Mouse (Mus musculus) heart, adult 2 months (tissue): ENCODE data around the gene Bcl11a. TPM values are rescaled to one million over a fixed set of nuclear protein-coding genes. Genes with fewer than 3 reads are reported as not detected.

Experiments
- DNase-seq, 2 experiments: peaks; one replicate each; pipeline ENCODE4 v3.0.0; 2021
- H3K27ac ChIP-seq: fragments of 200-600 bp; 2 replicates; pipeline ENCODE4 v1.8.1; 2022
- H3K27me3 ChIP-seq: fragments of 200-500 bp; 2 replicates; pipeline ENCODE4 v1.6.1; 2012; ENCODE audit warnings: mild to moderate bottlenecking, low read length, inconsistent platforms, mixed read lengths; ENCODE audit not compliant: control insufficient read depth, insufficient read depth
- H3K36me3 ChIP-seq: fragments of 200-500 bp; 2 replicates; pipeline ENCODE4 v1.6.1; 2012; ENCODE audit warnings: low read length, inconsistent platforms; ENCODE audit not compliant: control insufficient read depth, insufficient read depth
- H3K4me1 ChIP-seq: fragments of 200-500 bp; 2 replicates; pipeline ENCODE4 v1.6.1; 2011; ENCODE audit warnings: low read length; ENCODE audit not compliant: control insufficient read depth, insufficient read depth
- H3K4me3 ChIP-seq: fragments of 200-600 bp; 2 replicates; pipeline ENCODE4 v1.8.1; 2022
- H3K79me2 ChIP-seq: fragments of 200-500 bp; replicated peaks from 2 replicates; pipeline ENCODE4 v1.6.1; 2012; ENCODE audit warnings: mild to moderate bottlenecking, inconsistent platforms, low read length, moderate library complexity, mixed read lengths; ENCODE audit not compliant: control insufficient read depth, insufficient read depth
- H3K9ac ChIP-seq: fragments of 200-500 bp; 2 replicates; pipeline ENCODE4 v1.6.1; 2012; ENCODE audit warnings: low read depth, mild to moderate bottlenecking, control low read depth, inconsistent platforms, low read length, mixed read lengths
- CTCF ChIP-seq: fragments of 200-600 bp; IDR thresholded peaks from 2 replicates; pipeline ENCODE4 v1.8.1; 2022; ENCODE audit warnings: antibody characterized with exemption, mild to moderate bottlenecking, moderate library complexity
- EP300 ChIP-seq: fragments of 200-500 bp; IDR thresholded peaks from 2 replicates; pipeline ENCODE4 v1.6.1; 2011; ENCODE audit warnings: low read depth, low read length, control low read depth; ENCODE audit not compliant: insufficient read depth
- POLR2A ChIP-seq: fragments of 200-500 bp; IDR thresholded peaks from 2 replicates; pipeline ENCODE4 v1.6.1; 2011; ENCODE audit warnings: mild to moderate bottlenecking, low read depth, low read length, control low read depth; ENCODE audit not compliant: insufficient read depth
- WGBS: fragments of 180-500 bp; shearing (Covaris S2); methylation state at CpG from one replicate; pipeline ENCODE4 v1.1.7; 2018; 5-methylcytosine and 5-hydroxymethylcytosine counted together
- intact Hi-C: fragments of 180-260 bp; cut with DNase I; formaldehyde crosslinking; loops from one replicate; pipeline ENCODE4 v1.15.1; 2025
- polyA plus RNA-seq: library from polyadenylated mRNA; depleted of rRNA; stranded (reverse); fragments of >200 nt; gene quantifications from 2 replicates; pipeline ENCODE4 v1.2.3, GENCODE M21; 2012
- total RNA-seq, 2 experiments: library from RNA; stranded (reverse); gene quantifications; 2 replicates each; pipeline ENCODE4 v1.2.3; 2021

Gene Bcl11a
- total and polyA plus RNA-seq, 3 experiments = 1.1 to 4.2 (median 2.4) TPM

DNA sequence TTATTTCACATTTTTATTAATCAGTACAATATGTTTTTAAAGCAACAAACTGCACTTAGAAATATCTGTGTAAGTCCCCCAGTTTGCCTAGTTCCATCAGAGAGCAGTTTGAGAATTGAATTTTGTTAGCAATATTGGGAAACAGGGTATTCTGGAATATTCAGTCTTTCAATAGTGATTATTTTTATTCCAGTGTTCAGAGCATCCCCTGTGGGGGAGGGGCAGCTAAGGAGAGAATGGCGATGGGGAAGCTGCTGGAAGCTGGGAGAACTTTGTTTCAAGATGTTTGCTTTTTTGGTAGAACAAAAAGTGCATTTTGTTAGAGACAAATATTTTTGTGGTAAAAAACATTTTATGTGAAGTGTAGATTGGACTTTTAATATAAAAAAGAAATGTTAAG, 18.7 kb upstream of the Bcl11a start:
- no peaks in the 10 kb centered on the region for H3K36me3 ChIP-seq
- 36% methylated on average over 1 of the region's 1 CpGs for WGBS
- intact Hi-C loops = no loop called here
- H3K4me3 ChIP-seq = no peak overlapping the region
- no peaks in the 10 kb centered on the region for H3K79me2 ChIP-seq
- no peak overlapping the region for H3K9ac ChIP-seq
- no peaks in the 10 kb centered on the region for H3K4me1 ChIP-seq
- no peak for DNase-seq
- H3K27me3 ChIP-seq = peaks cover 8% of the 10 kb centered on the region; the same call in 1 of the 2 replicates
- no peak overlapping the region for H3K27ac ChIP-seq
- no peak for TF ChIP-seq POLR2A
- TF ChIP-seq CTCF = no peak
- no peak for TF ChIP-seq EP300

DNA sequence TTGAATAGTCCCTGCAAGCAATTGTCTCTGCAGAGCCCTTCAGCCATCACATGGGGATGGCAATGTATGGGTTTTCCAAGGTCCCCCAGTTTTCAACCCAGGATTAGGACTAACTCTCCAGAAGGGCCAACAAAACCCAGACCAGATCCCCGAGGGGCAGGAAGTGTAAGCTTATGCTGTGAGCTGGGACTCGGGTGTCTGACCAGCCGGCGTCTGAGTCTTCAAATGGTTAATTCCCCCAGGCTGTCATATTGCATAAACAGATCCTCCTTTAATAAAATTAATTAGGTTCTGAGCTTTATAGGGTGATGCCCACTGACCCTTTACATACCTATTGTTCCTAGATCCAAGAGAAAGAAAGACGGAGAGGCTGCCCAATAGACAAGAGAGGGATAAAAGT, 17.4 kb upstream of the Bcl11a start:
- no peak for TF ChIP-seq POLR2A
- no peak for TF ChIP-seq CTCF
- no peak for TF ChIP-seq EP300
- Histone ChIP-seq H3K4me1 (no peaks in the 10 kb centered on the region), H3K27ac (no peak overlapping the region), H3K27me3 (peaks cover 8% of the 10 kb centered on the region; the same call in 1 of the 2 replicates), H3K4me3 (no peak overlapping the region), H3K79me2 (no peaks in the 10 kb centered on the region), H3K9ac (no peak overlapping the region), H3K36me3 (no peaks in the 10 kb centered on the region)
- 20% methylated on average over 5 of the region's 5 CpGs for WGBS
- no peak for DNase-seq
- intact Hi-C loops = no loop called here

DNA sequence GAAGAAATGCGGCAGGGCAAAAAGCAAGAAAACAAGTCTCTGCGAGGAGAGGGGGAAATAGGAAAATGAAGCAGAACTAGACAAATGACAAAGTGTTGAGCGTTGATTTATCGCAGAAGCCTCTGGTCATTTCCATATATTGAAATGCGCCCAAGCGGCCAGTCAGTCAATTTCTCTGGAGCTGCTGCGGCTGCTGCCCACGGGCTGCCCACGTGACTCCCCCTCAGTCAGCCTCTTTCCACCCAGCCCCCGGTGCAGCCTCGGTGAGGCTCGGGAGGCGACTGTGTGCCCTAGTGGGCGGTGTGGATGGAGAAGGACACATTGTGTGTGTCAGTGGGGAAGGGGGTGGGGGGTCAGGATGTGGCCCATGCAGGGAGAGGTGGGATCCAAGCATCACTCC, 16.0 kb upstream of the Bcl11a start:
- TF ChIP-seq POLR2A = no peak
- TF ChIP-seq CTCF = no peak
- no peak for TF ChIP-seq EP300
- Histone ChIP-seq H3K36me3 (no peaks in the 10 kb centered on the region), H3K4me1 (no peaks in the 10 kb centered on the region), H3K4me3 (no peak overlapping the region), H3K27me3 (peaks cover 8% of the 10 kb centered on the region; the same call in 1 of the 2 replicates), H3K9ac (no peak overlapping the region), H3K27ac (no peak overlapping the region), H3K79me2 (no peaks in the 10 kb centered on the region)
- 5% methylated on average over 14 of the region's 14 CpGs for WGBS
- DNase-seq = no peak
- intact Hi-C loops = no loop called here

DNA sequence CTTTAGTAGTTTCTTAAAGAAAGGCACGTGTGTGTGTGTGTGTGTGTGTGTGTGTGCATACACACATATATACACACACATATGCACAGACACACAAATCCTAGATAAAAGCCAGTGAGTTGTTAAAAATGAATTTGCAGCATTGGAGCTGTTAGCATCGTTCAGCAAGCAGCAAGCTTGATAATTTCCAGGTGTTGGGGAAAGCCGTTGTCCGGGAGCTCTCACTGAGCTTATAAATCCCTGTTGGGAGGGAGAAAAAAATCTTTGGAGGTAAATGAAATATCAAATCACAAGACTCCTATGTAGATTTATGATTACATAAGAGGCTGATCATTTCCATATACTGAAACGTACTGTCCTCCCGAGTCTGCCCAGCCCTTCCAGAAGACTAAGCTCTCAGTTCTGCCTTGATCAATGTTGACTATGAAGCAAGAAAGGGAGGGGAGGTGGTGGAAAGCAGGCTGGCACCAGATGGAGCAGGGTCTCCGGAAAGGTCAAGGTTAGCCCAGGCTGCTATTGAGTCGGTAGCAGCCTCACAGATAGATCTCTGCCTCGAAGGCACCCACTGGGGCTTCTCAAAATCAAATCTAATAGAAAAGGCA, 15.3 kb upstream of the Bcl11a start:
- H3K36me3 ChIP-seq = no peaks in the 10 kb centered on the region
- TF ChIP-seq POLR2A (no peak), CTCF (no peak), EP300 (no peak)
- no peak for DNase-seq
- no peaks in the 10 kb centered on the region for H3K79me2 ChIP-seq
- H3K4me1 ChIP-seq = no peaks in the 10 kb centered on the region
- no peak overlapping the region for H3K9ac ChIP-seq
- WGBS = 44% methylated on average over 9 of the region's 9 CpGs
- intact Hi-C loops = no loop called here
- H3K27me3 ChIP-seq = peaks cover 8% of the 10 kb centered on the region; the same call in 1 of the 2 replicates
- H3K4me3 ChIP-seq = no peak overlapping the region
- H3K27ac ChIP-seq = no peak overlapping the region

DNA sequence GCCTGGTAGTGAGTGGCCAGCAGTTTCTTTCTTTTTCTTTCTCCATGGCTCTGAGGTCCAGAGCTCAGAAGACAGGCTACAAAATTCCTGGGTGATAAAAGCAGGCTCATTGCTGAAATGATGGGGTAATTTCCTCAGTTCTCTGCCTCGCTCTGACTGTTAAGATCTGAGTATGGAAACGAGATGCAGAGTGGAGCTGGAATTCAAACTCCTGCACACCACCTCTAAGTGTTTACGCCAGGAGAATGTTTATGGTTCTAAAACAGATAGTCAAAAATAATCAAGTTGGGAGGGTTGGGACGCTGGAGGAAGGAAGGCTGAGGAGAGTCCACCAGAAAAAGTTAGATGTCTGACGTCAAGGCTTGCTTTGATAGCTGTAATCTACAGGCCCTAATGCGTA, 13.6 kb upstream of the Bcl11a start:
- intact Hi-C loops = no loop called here
- no peak overlapping the region for H3K9ac ChIP-seq
- no peaks in the 10 kb centered on the region for H3K79me2 ChIP-seq
- 60% methylated on average over 6 of the region's 6 CpGs for WGBS
- H3K4me1 ChIP-seq = no peaks in the 10 kb centered on the region
- TF ChIP-seq EP300 (no peak), CTCF (no peak), POLR2A (no peak)
- H3K4me3 ChIP-seq = no peak overlapping the region
- H3K27me3 ChIP-seq = peaks cover 8% of the 10 kb centered on the region; the same call in 1 of the 2 replicates
- no peak for DNase-seq
- H3K36me3 ChIP-seq = no peaks in the 10 kb centered on the region
- H3K27ac ChIP-seq = no peak overlapping the region

DNA sequence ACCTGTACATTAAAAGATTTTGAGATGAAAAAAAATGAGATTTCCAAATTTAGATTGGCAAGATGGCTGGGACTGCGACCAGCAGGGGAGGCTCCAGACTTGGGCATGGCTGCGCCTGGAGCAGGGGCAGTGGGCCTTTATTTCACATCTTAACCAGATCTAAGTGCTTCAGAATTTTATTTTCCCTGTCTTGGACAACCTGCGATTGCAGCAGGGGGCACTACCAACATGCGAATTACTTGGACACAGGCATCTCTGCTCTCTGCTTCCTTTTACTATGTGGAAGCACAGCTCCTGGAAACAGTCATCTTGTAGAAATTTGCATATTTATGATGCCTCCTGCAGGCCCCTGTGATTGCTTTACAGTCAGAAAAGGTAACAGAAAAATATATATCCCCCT, 12.5 kb upstream of the Bcl11a start:
- intact Hi-C loops = no loop called here
- TF ChIP-seq CTCF = peak; percentile 25
- no peak for TF ChIP-seq EP300
- Histone ChIP-seq H3K4me3 (no peak overlapping the region), H3K4me1 (no peaks in the 10 kb centered on the region), H3K36me3 (no peaks in the 10 kb centered on the region), H3K79me2 (no peaks in the 10 kb centered on the region), H3K9ac (no peak overlapping the region), H3K27me3 (peaks cover 9% of the 10 kb centered on the region), H3K27ac (no peak overlapping the region)
- 61% methylated on average over 4 of the region's 4 CpGs for WGBS
- DNase-seq = no peak
